Mouse (Mus musculus): Measurements from ENCODE around the gene Slc22a3. TPM values are rescaled to one million over a fixed set of nuclear protein-coding genes. Genes with fewer than 3 reads are reported as not detected.

Gene Slc22a3
- 2.1 and 2.6 TPM in 2 replicates for total RNA-seq (2014; rRNA removed)
- polyA plus RNA-seq (2015; fragmentation: Nextera tagmentation; extraction: Ambion mirVana) = 2.9 and 3.1 TPM in 2 replicates

DNA sequence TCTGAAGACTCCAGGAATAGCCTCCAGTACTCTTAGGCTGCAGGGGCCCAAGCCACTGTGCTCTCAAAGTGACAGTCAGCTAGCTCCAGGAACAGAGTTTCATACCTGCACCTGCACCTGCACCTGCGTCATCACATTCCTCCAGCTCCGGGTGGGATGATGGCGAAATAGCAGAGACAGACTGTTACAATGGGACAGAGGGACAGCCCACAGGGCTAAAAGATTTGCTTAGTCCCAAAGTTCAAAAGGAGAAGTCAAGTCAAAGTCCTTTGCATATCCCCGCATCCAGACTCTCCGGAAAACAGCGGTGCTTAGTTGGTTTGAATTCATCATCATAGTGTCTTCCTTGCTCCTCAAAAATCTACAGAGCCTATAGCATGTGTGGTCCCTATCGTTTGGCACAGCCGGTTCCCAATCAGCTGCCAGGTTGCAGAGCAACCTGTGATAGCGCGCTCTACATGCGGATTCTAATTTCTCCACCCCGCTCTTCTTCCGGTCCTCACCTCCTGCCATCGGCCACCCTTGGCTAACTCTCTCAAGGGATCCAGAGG is at the start of gene Slc22a3:
TSS of gene Slc22a3 (minus strand) at position 51 of the 551 bp plus-strand sequence.
- H3K9ac ChIP-seq (replicated peaks; ENCODE audit: low read length) = peak within 1 kb of the TSS; percentile 35; the same call in 1 of the 2 replicates
- no peak for DNase-seq (ENCODE audit: low spot score)
- no peak within 1 kb of the TSS for H3K27ac ChIP-seq
- 16% methylated on average over 14 of the region's 14 CpGs for WGBS
- H3K36me3 ChIP-seq (ENCODE audit: insufficient read depth, low read length) = no peaks in the 10 kb centered on the region
- H3K27me3 ChIP-seq (ENCODE audit: insufficient read depth, low read length) = peaks cover 35% of the 10 kb centered on the region
- H3K9me3 ChIP-seq (ENCODE audit: low read length) = no peaks in the 10 kb centered on the region
- peak within 1 kb of the TSS; percentile 44 for H3K4me3 ChIP-seq (ENCODE audit: low read length)
- no peak for ATAC-seq
- no peaks in the 10 kb centered on the region; the same call in 1 of the 2 replicates for H3K4me1 ChIP-seq (ENCODE audit: insufficient read depth, low read length)
- peak within 1 kb of the TSS; percentile 72 for H3K4me2 ChIP-seq (ENCODE audit: low read depth, low read length)
- no peak for TF ChIP-seq CTCF (IDR thresholded peaks at IDR 0.05; ENCODE audit: low read depth)

GRCm38 (mm10) chr17:12534353-12535145 is 27.0 kb upstream of the Slc22a3 start:
- no peak overlapping the region for H3K9ac ChIP-seq (replicated peaks; ENCODE audit: low read length)
- H3K27ac ChIP-seq = no peak overlapping the region
- DNase-seq (ENCODE audit: low spot score) = peak; percentile 83
- no peak overlapping the region for H3K4me3 ChIP-seq (ENCODE audit: low read length)
- ATAC-seq = no peak
- no peak overlapping the region for H3K4me2 ChIP-seq (ENCODE audit: low read depth, low read length)
- peak; percentile 83 for TF ChIP-seq CTCF (IDR thresholded peaks at IDR 0.05; ENCODE audit: low read depth)
- no peaks in the 10 kb centered on the region for H3K36me3 ChIP-seq (ENCODE audit: insufficient read depth, low read length)
- no peaks in the 10 kb centered on the region for H3K27me3 ChIP-seq (ENCODE audit: insufficient read depth, low read length)
- WGBS = 61% methylated on average over 13 of the region's 13 CpGs
- H3K9me3 ChIP-seq (ENCODE audit: low read length) = no peaks in the 10 kb centered on the region
- no peaks in the 10 kb centered on the region for H3K4me1 ChIP-seq (ENCODE audit: insufficient read depth, low read length)

DNA sequence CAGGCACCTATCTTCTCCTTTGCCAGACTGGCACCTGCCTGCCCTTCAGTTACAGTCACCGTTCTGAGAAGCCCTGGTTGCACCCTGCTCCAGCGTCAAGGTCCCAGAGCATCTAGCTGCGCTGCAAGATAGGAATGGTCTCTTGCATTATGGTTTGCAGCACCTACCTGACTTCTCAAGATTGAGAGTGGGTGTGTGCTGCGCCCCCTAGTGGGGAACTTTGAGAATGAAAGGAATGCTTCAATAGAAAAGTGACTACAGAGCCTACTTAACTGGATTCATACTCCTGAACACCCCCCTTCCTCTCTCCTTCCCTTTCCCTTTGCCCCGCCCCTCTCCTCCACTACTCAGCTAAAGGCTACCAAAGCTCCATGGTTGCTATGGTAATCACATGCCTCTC is 24.6 kb upstream of the Slc22a3 start:
- peak; percentile 71 for TF ChIP-seq CTCF (IDR thresholded peaks at IDR 0.05; ENCODE audit: low read depth)
- Histone ChIP-seq H3K27me3 (ENCODE audit: insufficient read depth, low read length) (no peaks in the 10 kb centered on the region), H3K9ac (replicated peaks; ENCODE audit: low read length) (no peak overlapping the region), H3K9me3 (ENCODE audit: low read length) (no peaks in the 10 kb centered on the region), H3K4me1 (ENCODE audit: insufficient read depth, low read length) (no peaks in the 10 kb centered on the region), H3K36me3 (ENCODE audit: insufficient read depth, low read length) (no peaks in the 10 kb centered on the region), H3K4me2 (ENCODE audit: low read depth, low read length) (no peak overlapping the region), H3K27ac (no peak overlapping the region), H3K4me3 (ENCODE audit: low read length) (no peak overlapping the region)
- DNase-seq (ENCODE audit: low spot score) (peak; percentile 55), ATAC-seq (no peak)
- WGBS = 43% methylated on average over 5 of the region's 5 CpGs

- Histone ChIP-seq H3K4me3 (ENCODE audit: low read length) (no peak overlapping the region), H3K9me3 (ENCODE audit: low read length) (no peaks in the 10 kb centered on the region), H3K4me1 (ENCODE audit: insufficient read depth, low read length) (no peaks in the 10 kb centered on the region), H3K27me3 (ENCODE audit: insufficient read depth, low read length) (no peaks in the 10 kb centered on the region), H3K9ac (replicated peaks; ENCODE audit: low read length) (no peak overlapping the region), H3K27ac (no peak overlapping the region), H3K4me2 (ENCODE audit: low read depth, low read length) (no peak overlapping the region), H3K36me3 (ENCODE audit: insufficient read depth, low read length) (no peaks in the 10 kb centered on the region)
- DNase-seq (ENCODE audit: low spot score) (no peak), ATAC-seq (no peak)
- WGBS = 76% methylated on average over 6 of the region's 6 CpGs
- no peak for TF ChIP-seq CTCF (IDR thresholded peaks at IDR 0.05; ENCODE audit: low read depth)
These were observed 22.6 kb upstream of the Slc22a3 start for GRCm38 (mm10) chr17:12530081-12530480.

GRCm38 (mm10) chr17:12529384-12529985 is 22.0 kb upstream of the Slc22a3 start:
- 72% methylated on average over 4 of the region's 4 CpGs for WGBS
- Histone ChIP-seq H3K27me3 (ENCODE audit: insufficient read depth, low read length) (no peaks in the 10 kb centered on the region), H3K9me3 (ENCODE audit: low read length) (no peaks in the 10 kb centered on the region), H3K4me2 (ENCODE audit: low read depth, low read length) (no peak overlapping the region), H3K4me1 (ENCODE audit: insufficient read depth, low read length) (no peaks in the 10 kb centered on the region), H3K36me3 (ENCODE audit: insufficient read depth, low read length) (no peaks in the 10 kb centered on the region), H3K27ac (no peak overlapping the region), H3K4me3 (ENCODE audit: low read length) (no peak overlapping the region), H3K9ac (replicated peaks; ENCODE audit: low read length) (no peak overlapping the region)
- DNase-seq (ENCODE audit: low spot score) (no peak), ATAC-seq (no peak)
- TF ChIP-seq CTCF (IDR thresholded peaks at IDR 0.05; ENCODE audit: low read depth) = no peak

GRCm38 (mm10) chr17:12519089-12519488 is 11.6 kb upstream of the Slc22a3 start:
- ATAC-seq = peak; percentile 69
- Histone ChIP-seq H3K27ac (no peak overlapping the region), H3K9me3 (ENCODE audit: low read length) (no peaks in the 10 kb centered on the region; the same call in 1 of the 2 replicates), H3K4me3 (ENCODE audit: low read length) (no peak overlapping the region), H3K36me3 (ENCODE audit: insufficient read depth, low read length) (no peaks in the 10 kb centered on the region), H3K27me3 (ENCODE audit: insufficient read depth, low read length) (no peaks in the 10 kb centered on the region), H3K4me1 (ENCODE audit: insufficient read depth, low read length) (no peaks in the 10 kb centered on the region), H3K9ac (replicated peaks; ENCODE audit: low read length) (no peak overlapping the region), H3K4me2 (ENCODE audit: low read depth, low read length) (no peak overlapping the region)
- DNase-seq (ENCODE audit: low spot score) = no peak
- no peak for TF ChIP-seq CTCF (IDR thresholded peaks at IDR 0.05; ENCODE audit: low read depth)
- WGBS = 33% methylated on average over 2 of the region's 2 CpGs
